Mouse (Mus musculus): ENCODE results near the gene Rpl7l1.

The Rpl7l1 gene

GRCm38 (mm10) chr17:46770546-46770945 is 11.9 kb downstream of the Rpl7l1 start:
- ChIA-PET CTCF (interaction anchor here in 1 of 4 experiments (0.6 kb wide), 1 partner anchor 10 kb away, joined by 5 read pairs; no protein-coding TSS in a partner anchor), POLR2A (interaction anchor here in 3 of 4 experiments (0.6 to 14.2 kb wide), 21 partner anchors 11 to 128 kb away, joined by 3 to 235 read pairs (median 4); partner anchors contain the start of genes Cnpy3 (in 2 of the 3), Rpl7l1 (in 2 of the 3), Bicral (in 1 of the 3) and Gnmt (in 1 of the 3))

- POLR2A ChIA-PET, result interaction anchor here in 2 of 4 experiments (0.6 to 14.2 kb wide), 8 partner anchors 10 to 123 kb away, joined by 3 to 235 read pairs (median 4); partner anchors contain the start of genes Cnpy3 (in 1 of the 2), Ptcra (in 1 of the 2) and Tbcc (in 1 of the 2)
- CTCF ChIA-PET, result no interaction called here
These were observed 14.6 kb downstream of the Rpl7l1 start for GRCm38 (mm10) chr17:46767868-46768267.

GRCm38 (mm10) chr17:46764916-46765315 is 17.6 kb downstream of the Rpl7l1 start:
- ChIA-PET CTCF (interaction anchor here in 1 of 4 experiments (0.6 kb wide), 1 partner anchor 591 kb away, joined by 3 read pairs; no protein-coding TSS in a partner anchor), POLR2A (interaction anchor here in 3 of 4 experiments (1.6 to 15.1 kb wide), 4 partner anchors 8 to 13 kb away, joined by 5 to 235 read pairs (median 12); partner anchors contain the start of genes 2310039H08Rik (in 1 of the 3) and Cnpy3 (in 1 of the 3))

GRCm38 (mm10) chr17:46763544-46763943 is 18.9 kb downstream of the Rpl7l1 start, which contains the start of gene Ptcra:
Ptcra (minus strand) TSS chr17:46763712.
- CTCF ChIA-PET, result interaction anchor here in 1 of 4 experiments (1.0 kb wide), 1 partner anchor 53 kb away, joined by 4 read pairs; no protein-coding TSS in a partner anchor

GRCm38 (mm10) chr17:46758753-46759152 is 23.7 kb downstream of the Rpl7l1 start:
- POLR2A ChIA-PET, result interaction anchor here (0.7 to 15.1 kb wide), 4 partner anchors 14 to 52 kb away, joined by 3 to 235 read pairs (median 8); partner anchors contain the start of gene 2310039H08Rik (in 2 of the 4)
- CTCF ChIA-PET, result interaction anchor here in 1 of 4 experiments (0.5 kb wide), 1 partner anchor 99 kb away, joined by 3 read pairs; no protein-coding TSS in a partner anchor

More at GRCm38 (mm10) chr17:46763544-46763943, 18.9 kb downstream of the Rpl7l1 start, which contains the start of gene Ptcra:
- POLR2A ChIA-PET, result interaction anchor here in 3 of 4 experiments (0.6 to 15.1 kb wide), 19 partner anchors 9 to 127 kb away, joined by 3 to 235 read pairs (median 4); partner anchors contain the start of genes 2310039H08Rik (in 3 of the 3), Cnpy3 (in 3 of the 3), Rpl7l1 (in 1 of the 3) and Tbcc (in 1 of the 3)

- CTCF ChIA-PET, result interaction anchor here (0.6 to 1.6 kb wide), 17 partner anchors 9 to 1963 kb away, joined by 3 to 16 read pairs (median 4); partner anchors contain the start of genes Rpl7l1 (in 1 of the 4) and Tbcc (in 1 of the 4)
- POLR2A ChIA-PET, result interaction anchor here (0.6 to 15.1 kb wide), 75 partner anchors 9 to 1165 kb away, joined by 3 to 235 read pairs (median 4); partner anchors contain the start of genes 2310039H08Rik (in 3 of the 4), Bicral (in 3 of the 4), Ptcra (in 3 of the 4) and Ppp2r5d (in 2 of the 4)
These were observed 30.5 kb downstream of the Rpl7l1 start, which contains the start of gene Cnpy3 for GRCm38 (mm10) chr17:46751794-46752556. Cnpy3 (minus strand) TSS chr17:46752214.

GRCm38 (mm10) chr17:46751056-46751793 is 31.2 kb downstream of the Rpl7l1 start:
- ChIA-PET CTCF (interaction anchor here in 3 of 4 experiments (0.6 to 1.6 kb wide), 13 partner anchors 10 to 1225 kb away, joined by 3 to 16 read pairs (median 4); partner anchors contain the start of genes Rpl7l1 (in 1 of the 3) and Tbcc (in 1 of the 3)), POLR2A (interaction anchor here (0.7 to 15.1 kb wide), 58 partner anchors 8 to 1164 kb away, joined by 3 to 235 read pairs (median 6); partner anchors contain the start of genes 2310039H08Rik (in 3 of the 4), Ppp2r5d (in 2 of the 4), Ptcra (in 2 of the 4) and Rpl7l1 (in 2 of the 4))

GRCm38 (mm10) chr17:46750580-46750979 is 31.9 kb downstream of the Rpl7l1 start:
- POLR2A ChIA-PET, result interaction anchor here in 1 of 4 experiments (15.1 kb wide), 1 partner anchor 24 kb away, joined by 235 read pairs; the partner anchor contains the start of gene 2310039H08Rik

GRCm38 (mm10) chr17:46749282-46749681 is 33.2 kb downstream of the Rpl7l1 start:
- CTCF ChIA-PET, result no interaction called here
- POLR2A ChIA-PET, result interaction anchor here in 1 of 4 experiments (1.5 to 2.5 kb wide), 2 partner anchors 23 to 141 kb away, joined by 10 to 11 read pairs; partner anchors contain the start of genes 2310039H08Rik and Tbcc

More at GRCm38 (mm10) chr17:46750580-46750979, 31.9 kb downstream of the Rpl7l1 start:
- CTCF ChIA-PET, result no interaction called here

GRCm38 (mm10) chr17:46747806-46748205 is 34.7 kb downstream of the Rpl7l1 start:
- POLR2A ChIA-PET, result interaction anchor here in 2 of 4 experiments (0.7 to 2.5 kb wide), 5 partner anchors 12 to 100 kb away, joined by 3 to 11 read pairs (median 4); partner anchors contain the start of gene 2310039H08Rik (in 1 of the 2)
- CTCF ChIA-PET, result interaction anchor here in 2 of 4 experiments (0.6 to 1.6 kb wide), 3 partner anchors 11 to 221 kb away, joined by 3 to 11 read pairs (median 5); no protein-coding TSS in a partner anchor

- CTCF ChIA-PET, result interaction anchor here in 2 of 4 experiments (0.6 to 1.6 kb wide), 3 partner anchors 11 to 220 kb away, joined by 3 to 11 read pairs (median 5); no protein-coding TSS in a partner anchor
- POLR2A ChIA-PET, result interaction anchor here in 2 of 4 experiments (0.7 to 2.5 kb wide), 5 partner anchors 13 to 100 kb away, joined by 3 to 11 read pairs (median 4); partner anchors contain the start of gene 2310039H08Rik (in 1 of the 2)
These were observed 35.2 kb downstream of the Rpl7l1 start for GRCm38 (mm10) chr17:46747234-46747633.

GRCm38 (mm10) chr17:46745506-46745905 is 37.0 kb downstream of the Rpl7l1 start:
- ChIA-PET CTCF (no interaction called here), POLR2A (no interaction called here)

GRCm38 (mm10) chr17:46742986-46743385 is 39.5 kb downstream of the Rpl7l1 start:
- ChIA-PET POLR2A (interaction anchor here in 3 of 4 experiments (0.6 to 3.0 kb wide), 10 partner anchors 9 to 39 kb away, joined by 3 to 15 read pairs (median 4); partner anchors contain the start of genes Cnpy3 (in 3 of the 3), 2310039H08Rik (in 1 of the 3) and Rpl7l1 (in 1 of the 3)), CTCF (interaction anchor here in 1 of 4 experiments (0.7 kb wide), 1 partner anchor 9 kb away, joined by 3 read pairs; the partner anchor contains the start of gene Cnpy3)

GRCm38 (mm10) chr17:46741305-46741704 is 41.2 kb downstream of the Rpl7l1 start:
- ChIA-PET POLR2A (interaction anchor here in 1 of 4 experiments (3.0 kb wide), 1 partner anchor 11 kb away, joined by 15 read pairs; the partner anchor contains the start of gene Cnpy3), CTCF (interaction anchor here in 1 of 4 experiments (0.9 kb wide), 1 partner anchor 10 kb away, joined by 5 read pairs; no protein-coding TSS in a partner anchor)

- CTCF ChIA-PET, result interaction anchor here (0.5 to 1.3 kb wide), 35 partner anchors 8 to 251 kb away, joined by 3 to 9 read pairs (median 4); partner anchors contain the start of genes 2310039H08Rik (in 2 of the 4), Cnpy3 (in 1 of the 4), Klhdc3 (in 1 of the 4) and Ppp2r5d (in 1 of the 4)
These were observed 46.3 kb downstream of the Rpl7l1 start for GRCm38 (mm10) chr17:46736160-46736559.

GRCm38 (mm10) chr17:46735287-46735686 is 47.2 kb downstream of the Rpl7l1 start:
- ChIA-PET CTCF (interaction anchor here in 3 of 4 experiments (0.6 to 1.0 kb wide), 3 partner anchors 10 to 30 kb away, joined by 3 read pairs; partner anchors contain the start of gene Ppp2r5d (in 1 of the 3)), POLR2A (interaction anchor here in 2 of 4 experiments (1.0 to 2.5 kb wide), 2 partner anchors 20 to 47 kb away, joined by 3 to 9 read pairs; partner anchors contain the start of gene Rpl7l1 (in 1 of the 2))

More at GRCm38 (mm10) chr17:46736160-46736559, 46.3 kb downstream of the Rpl7l1 start:
- POLR2A ChIA-PET, result interaction anchor here (0.5 to 1.9 kb wide), 23 partner anchors 8 to 773 kb away, joined by 3 to 9 read pairs (median 3); partner anchors contain the start of genes 2310039H08Rik (in 2 of the 4), Cnpy3 (in 2 of the 4), Tbcc (in 2 of the 4) and Bicral (in 1 of the 4)
